Mouse (Mus musculus): Measurements from ENCODE around the gene Depdc5. TPM values are rescaled to one million over a fixed set of nuclear protein-coding genes. Genes with fewer than 3 reads are reported as not detected.
"Not testable (repeated sequence)": the region's sequence is repeated elsewhere in the genome, so short reads cannot be mapped to it uniquely, and the experiment has no call there.

The Depdc5 gene
- polyA plus RNA-seq (2015; fragmentation: Nextera tagmentation; extraction: Ambion mirVana), result 16.9 and 19.4 TPM in 2 replicates

DNA sequence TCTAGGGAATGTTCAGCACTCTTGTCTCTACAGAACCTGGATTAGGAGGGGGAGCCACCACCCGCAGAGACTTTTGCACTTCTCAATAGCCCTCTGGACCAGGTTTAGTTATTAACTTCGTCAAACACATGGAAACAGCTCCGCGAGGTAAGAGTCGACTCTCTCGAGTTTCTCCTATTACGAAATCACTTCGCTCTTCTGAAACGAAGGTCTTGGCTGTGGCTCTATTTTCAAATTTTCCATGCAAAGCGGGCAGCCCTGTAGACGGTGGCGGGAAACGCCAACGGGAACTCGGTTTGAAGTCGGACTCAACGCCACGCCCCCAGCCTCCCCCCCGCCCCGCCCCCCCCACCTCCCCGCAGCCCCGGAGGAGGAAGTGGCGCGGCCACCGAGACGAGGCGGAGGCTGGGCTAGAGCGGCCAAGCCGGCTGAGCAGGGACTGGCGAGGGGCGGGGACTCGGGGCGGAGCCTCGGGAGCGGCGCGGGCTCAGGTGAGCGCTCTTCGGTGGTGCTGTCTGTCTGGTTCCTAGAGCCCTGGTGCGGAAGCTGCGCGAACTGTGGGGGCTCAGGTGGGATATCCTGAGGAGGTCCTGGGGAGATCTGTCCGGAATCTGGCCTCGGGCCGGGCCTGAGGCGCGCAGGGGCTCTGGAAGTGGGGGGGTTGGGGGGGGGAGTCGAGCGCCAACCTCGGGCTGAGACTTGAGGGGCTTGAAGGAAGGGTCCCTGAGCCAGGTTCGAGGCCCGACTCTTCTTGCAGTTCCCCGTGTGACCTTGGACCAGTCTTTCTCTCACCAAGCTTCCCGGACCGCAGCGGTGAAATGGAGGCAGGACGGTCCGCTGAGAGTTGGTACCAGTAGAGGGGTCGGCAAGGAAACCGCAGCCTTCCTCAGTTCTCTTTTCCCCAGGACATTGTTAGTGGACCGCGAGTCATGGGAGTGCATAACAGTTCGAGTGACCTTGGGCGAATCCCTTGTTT lies at the start of gene Depdc5:
Gene Depdc5 (plus strand): TSS at position 449 of the 976 bp plus-strand sequence.
- no peaks in the 10 kb centered on the region for H3K9me3 ChIP-seq (replicated peaks; ENCODE audit: control insufficient read depth, low read length)
- peak within 1 kb of the TSS; percentile 90 for H3K27ac ChIP-seq (ENCODE audit: low read length)
- H3K9ac ChIP-seq (ENCODE audit: low read length), result peak within 1 kb of the TSS; percentile 88
- ATAC-seq (ENCODE audit: insufficient read depth, low FRiP score), result peak; percentile 100
- no peaks in the 10 kb centered on the region for H3K27me3 ChIP-seq (ENCODE audit: control insufficient read depth, insufficient read depth, low read length)
- WGBS, result under 1% methylated on average over 63 of the region's 64 CpGs
- peak within 1 kb of the TSS; percentile 78 for H3K4me3 ChIP-seq (replicated peaks; ENCODE audit: low read length)
- peak within 1 kb of the TSS; percentile 83 for H3K4me2 ChIP-seq (ENCODE audit: low read depth, low read length)
- H3K4me1 ChIP-seq (ENCODE audit: control insufficient read depth, insufficient read depth, low read length), result peaks cover 11% of the 10 kb centered on the region; the same call in 1 of the 2 replicates
- peaks cover 4% of the 10 kb centered on the region; the same call in 1 of the 2 replicates for H3K36me3 ChIP-seq (ENCODE audit: control insufficient read depth, insufficient read depth, low read length)

DNA sequence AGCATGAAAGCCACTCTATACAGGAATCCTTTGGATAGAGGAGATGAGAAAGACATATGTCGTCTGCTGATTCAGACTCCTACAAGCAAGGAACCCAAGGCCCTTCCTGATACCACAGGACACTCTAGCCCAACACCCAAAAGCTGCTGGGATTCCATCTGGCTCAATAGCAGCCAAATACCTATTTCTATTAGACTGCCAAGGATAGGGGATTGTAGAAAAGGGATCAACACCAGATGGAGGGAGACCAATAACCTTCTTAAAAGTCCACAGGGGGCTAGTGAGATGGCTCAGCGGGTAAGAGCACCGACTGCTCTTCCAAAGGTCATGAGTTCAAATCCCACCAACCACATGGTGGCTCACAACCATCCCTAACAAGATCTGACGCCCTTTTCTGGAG lies 48.1 kb upstream of the Depdc5 start:
- 94% methylated on average over 4 of the region's 4 CpGs for WGBS
- H3K27me3 ChIP-seq (ENCODE audit: control insufficient read depth, insufficient read depth, low read length), result no peaks in the 10 kb centered on the region

DNA sequence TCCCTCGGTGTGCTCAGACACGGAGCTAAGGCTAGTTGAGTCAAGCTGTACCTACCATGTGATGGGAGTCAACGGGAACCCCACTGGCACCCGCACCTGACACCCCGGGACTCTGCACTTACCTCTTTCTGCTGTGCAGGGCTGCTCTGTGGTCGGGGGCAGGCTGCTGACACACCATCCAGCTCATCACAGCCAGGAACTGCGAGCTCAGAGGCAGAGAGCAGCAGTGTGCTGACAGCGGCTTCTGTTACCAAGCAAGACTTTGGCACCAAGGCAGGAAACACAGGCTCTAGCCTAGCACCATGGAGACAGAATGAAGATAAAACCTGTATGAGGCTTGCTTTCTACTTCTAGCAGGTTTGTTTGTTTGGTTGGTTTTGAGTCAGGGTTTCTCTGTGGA lies 43.0 kb upstream of the Depdc5 start:
- Histone ChIP-seq H3K36me3 (ENCODE audit: control insufficient read depth, insufficient read depth, low read length) (peaks cover 29% of the 10 kb centered on the region; the same call in 1 of the 2 replicates), H3K9ac (ENCODE audit: low read length) (no peak overlapping the region), H3K4me3 (replicated peaks; ENCODE audit: low read length) (no peak overlapping the region), H3K27ac (ENCODE audit: low read length) (no peak overlapping the region), H3K4me1 (ENCODE audit: control insufficient read depth, insufficient read depth, low read length) (no peaks in the 10 kb centered on the region), H3K4me2 (ENCODE audit: low read depth, low read length) (no peak overlapping the region), H3K9me3 (replicated peaks; ENCODE audit: control insufficient read depth, low read length) (no peaks in the 10 kb centered on the region), H3K27me3 (ENCODE audit: control insufficient read depth, insufficient read depth, low read length) (no peaks in the 10 kb centered on the region)
- ATAC-seq (ENCODE audit: insufficient read depth, low FRiP score), result no peak
- 92% methylated on average over 8 of the region's 8 CpGs for WGBS

More for the DNA sequence above, 48.1 kb upstream of the Depdc5 start:
- Histone ChIP-seq H3K9me3 (replicated peaks; ENCODE audit: control insufficient read depth, low read length) (no peaks in the 10 kb centered on the region), H3K27ac (ENCODE audit: low read length) (no peak overlapping the region), H3K4me2 (ENCODE audit: low read depth, low read length) (no peak overlapping the region), H3K36me3 (ENCODE audit: control insufficient read depth, insufficient read depth, low read length) (peaks cover 26% of the 10 kb centered on the region), H3K9ac (ENCODE audit: low read length) (no peak overlapping the region), H3K4me3 (replicated peaks; ENCODE audit: low read length) (no peak overlapping the region), H3K4me1 (ENCODE audit: control insufficient read depth, insufficient read depth, low read length) (no peaks in the 10 kb centered on the region)
- ATAC-seq (ENCODE audit: insufficient read depth, low FRiP score), result no peak

DNA sequence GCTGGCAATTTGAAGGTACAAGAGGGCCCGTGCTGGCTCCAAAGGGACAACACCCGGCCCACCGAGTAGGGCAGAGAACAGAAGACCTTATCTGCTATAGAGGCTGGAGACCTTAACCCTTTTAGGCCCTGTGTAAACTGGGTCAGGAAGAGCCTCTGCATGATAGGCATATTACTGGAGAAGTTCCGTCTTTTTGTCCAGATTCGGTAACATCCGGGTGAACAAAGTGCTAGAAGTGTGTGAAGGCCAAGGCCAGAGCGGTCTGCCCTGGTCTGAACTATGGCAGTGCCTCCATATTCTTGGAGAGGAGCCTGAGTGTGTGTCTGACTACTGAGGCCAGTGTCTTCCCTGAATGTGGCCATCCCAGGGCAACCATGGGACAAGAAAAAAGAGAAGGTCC lies 36.5 kb upstream of the Depdc5 start, which contains the start of gene Gm20671:
Gene Gm20671 (minus strand): TSS at position 101 of the 400 bp plus-strand sequence.
- H3K4me1 ChIP-seq (ENCODE audit: control insufficient read depth, insufficient read depth, low read length), result no peaks in the 10 kb centered on the region
- H3K4me3 ChIP-seq (replicated peaks; ENCODE audit: low read length), result no peak within 1 kb of the TSS
- no peak within 1 kb of the TSS for H3K4me2 ChIP-seq (ENCODE audit: low read depth, low read length)
- ATAC-seq (ENCODE audit: insufficient read depth, low FRiP score), result no peak
- H3K9me3 ChIP-seq (replicated peaks; ENCODE audit: control insufficient read depth, low read length), result no peaks in the 10 kb centered on the region
- H3K27me3 ChIP-seq (ENCODE audit: control insufficient read depth, insufficient read depth, low read length), result no peaks in the 10 kb centered on the region
- peaks cover 25% of the 10 kb centered on the region; the same call in 1 of the 2 replicates for H3K36me3 ChIP-seq (ENCODE audit: control insufficient read depth, insufficient read depth, low read length)
- no peak within 1 kb of the TSS for H3K27ac ChIP-seq (ENCODE audit: low read length)
- no peak within 1 kb of the TSS for H3K9ac ChIP-seq (ENCODE audit: low read length)
- WGBS, result 89% methylated on average over 7 of the region's 7 CpGs

DNA sequence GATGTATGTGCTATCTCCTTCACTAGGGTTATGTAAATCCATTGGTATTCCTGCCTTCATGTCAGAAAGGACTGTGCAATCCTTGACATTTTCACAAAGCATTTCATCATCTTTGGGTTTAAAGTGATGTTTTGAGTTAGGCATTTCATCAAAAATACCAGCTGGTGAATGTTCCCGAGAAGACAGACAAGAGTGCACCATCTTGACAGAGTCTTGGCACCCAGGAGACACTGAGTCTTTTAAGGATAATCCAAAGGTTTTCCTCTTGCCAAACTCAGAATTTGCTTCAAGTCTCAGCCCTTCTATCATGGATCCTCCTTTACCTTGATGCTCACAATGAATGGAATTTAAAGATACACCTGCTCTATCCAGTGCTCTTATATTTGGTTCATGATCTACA lies 34.7 kb upstream of the Depdc5 start:
- WGBS, result 95% methylated on average over 1 of the region's 1 CpGs
- not testable (repeated sequence) for ATAC-seq (ENCODE audit: insufficient read depth, low FRiP score)

DNA sequence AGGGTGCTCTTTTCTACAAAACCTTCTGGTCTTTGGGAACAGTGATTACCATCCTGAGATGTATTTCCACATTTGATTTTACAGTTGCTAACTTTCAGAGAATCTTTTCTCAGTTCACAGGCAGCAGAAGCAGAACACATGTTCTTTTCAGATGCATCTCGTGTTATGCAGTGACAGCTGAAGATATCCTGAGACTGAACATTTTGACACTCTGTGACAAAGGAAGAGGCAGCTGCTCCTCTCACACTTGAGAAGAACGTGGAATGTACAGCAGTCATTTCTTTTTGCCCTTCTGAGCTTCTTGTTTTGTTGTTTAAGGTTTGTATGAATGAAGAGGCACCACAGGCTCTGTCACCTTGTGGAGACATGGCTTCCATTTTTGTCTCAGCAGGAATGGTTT lies 33.4 kb upstream of the Depdc5 start:
- 81% methylated on average over 2 of the region's 2 CpGs for WGBS
- ATAC-seq (ENCODE audit: insufficient read depth, low FRiP score), result no peak
- Histone ChIP-seq H3K4me2 (ENCODE audit: low read depth, low read length) (no peak overlapping the region), H3K9me3 (replicated peaks; ENCODE audit: control insufficient read depth, low read length) (no peaks in the 10 kb centered on the region), H3K36me3 (ENCODE audit: control insufficient read depth, insufficient read depth, low read length) (peaks cover 21% of the 10 kb centered on the region; the same call in 1 of the 2 replicates), H3K27ac (ENCODE audit: low read length) (no peak overlapping the region), H3K27me3 (ENCODE audit: control insufficient read depth, insufficient read depth, low read length) (no peaks in the 10 kb centered on the region), H3K9ac (ENCODE audit: low read length) (no peak overlapping the region), H3K4me1 (ENCODE audit: control insufficient read depth, insufficient read depth, low read length) (no peaks in the 10 kb centered on the region), H3K4me3 (replicated peaks; ENCODE audit: low read length) (no peak overlapping the region)

More for the DNA sequence above, 34.7 kb upstream of the Depdc5 start:
- not testable (repeated sequence) for H3K4me2 ChIP-seq (ENCODE audit: low read depth, low read length); H3K27me3 ChIP-seq (ENCODE audit: control insufficient read depth, insufficient read depth, low read length); H3K9ac ChIP-seq (ENCODE audit: low read length); H3K4me3 ChIP-seq (replicated peaks; ENCODE audit: low read length); H3K27ac ChIP-seq (ENCODE audit: low read length); H3K9me3 ChIP-seq (replicated peaks; ENCODE audit: control insufficient read depth, low read length); H3K4me1 ChIP-seq (ENCODE audit: control insufficient read depth, insufficient read depth, low read length)
- H3K36me3 ChIP-seq (ENCODE audit: control insufficient read depth, insufficient read depth, low read length), result peaks cover 21% of the 10 kb centered on the region; the same call in 1 of the 2 replicates

DNA sequence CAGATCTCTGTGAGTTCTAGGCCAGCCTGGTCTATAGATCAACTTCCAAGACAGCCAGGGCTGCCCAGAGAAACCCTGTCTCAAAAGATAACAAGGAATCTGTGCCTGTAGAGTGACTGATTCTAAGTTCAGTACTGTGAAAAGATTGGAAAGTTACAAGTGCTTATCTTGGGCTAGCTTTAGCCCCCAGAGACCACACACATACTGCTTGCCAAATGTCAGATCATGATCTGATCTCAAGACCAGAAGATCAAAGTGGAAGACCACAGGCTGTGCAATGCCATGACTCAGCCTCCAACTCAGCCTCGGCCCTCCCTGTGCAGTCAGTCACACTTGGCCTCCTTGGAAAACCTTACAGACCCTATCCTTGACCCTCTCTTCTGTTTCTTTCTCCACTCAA lies 29.0 kb upstream of the Depdc5 start:
- Histone ChIP-seq H3K4me2 (ENCODE audit: low read depth, low read length) (no peak overlapping the region), H3K9ac (ENCODE audit: low read length) (no peak overlapping the region), H3K36me3 (ENCODE audit: control insufficient read depth, insufficient read depth, low read length) (peaks cover 12% of the 10 kb centered on the region; the same call in 1 of the 2 replicates), H3K9me3 (replicated peaks; ENCODE audit: control insufficient read depth, low read length) (no peaks in the 10 kb centered on the region), H3K4me3 (replicated peaks; ENCODE audit: low read length) (no peak overlapping the region), H3K27me3 (ENCODE audit: control insufficient read depth, insufficient read depth, low read length) (no peaks in the 10 kb centered on the region), H3K4me1 (ENCODE audit: control insufficient read depth, insufficient read depth, low read length) (no peaks in the 10 kb centered on the region), H3K27ac (ENCODE audit: low read length) (no peak overlapping the region)
- WGBS, result 92% methylated on average over 1 of the region's 1 CpGs
- no peak for ATAC-seq (ENCODE audit: insufficient read depth, low FRiP score)

DNA sequence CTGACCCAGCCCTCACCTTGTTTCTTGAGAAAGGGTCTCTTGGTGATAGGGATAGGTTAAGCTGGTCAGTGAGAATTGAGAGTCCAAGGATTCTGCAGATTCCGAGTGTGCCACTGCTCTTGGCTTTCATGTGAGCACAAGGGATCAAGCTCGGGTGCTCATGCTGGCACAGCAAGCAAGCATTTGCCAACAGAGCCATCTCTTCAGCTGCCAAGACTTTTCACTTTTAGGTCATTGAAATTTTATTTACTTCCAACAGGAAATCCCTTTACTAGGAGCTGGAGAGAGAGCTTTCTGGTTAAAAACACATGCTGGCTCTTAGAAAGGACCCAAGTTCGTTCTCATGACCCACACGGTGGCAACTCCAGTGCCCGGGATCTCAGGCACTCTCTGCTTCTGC lies 26.5 kb upstream of the Depdc5 start:
- no peak overlapping the region for H3K27ac ChIP-seq (ENCODE audit: low read length)
- peaks cover 15% of the 10 kb centered on the region; the same call in 1 of the 2 replicates for H3K36me3 ChIP-seq (ENCODE audit: control insufficient read depth, insufficient read depth, low read length)
- no peak overlapping the region for H3K9ac ChIP-seq (ENCODE audit: low read length)
- H3K4me2 ChIP-seq (ENCODE audit: low read depth, low read length), result no peak overlapping the region
- WGBS, result 93% methylated on average over 5 of the region's 5 CpGs
- no peaks in the 10 kb centered on the region for H3K9me3 ChIP-seq (replicated peaks; ENCODE audit: control insufficient read depth, low read length)
- no peak overlapping the region for H3K4me3 ChIP-seq (replicated peaks; ENCODE audit: low read length)
- H3K27me3 ChIP-seq (ENCODE audit: control insufficient read depth, insufficient read depth, low read length), result no peaks in the 10 kb centered on the region
- ATAC-seq (ENCODE audit: insufficient read depth, low FRiP score), result no peak
- H3K4me1 ChIP-seq (ENCODE audit: control insufficient read depth, insufficient read depth, low read length), result no peaks in the 10 kb centered on the region

DNA sequence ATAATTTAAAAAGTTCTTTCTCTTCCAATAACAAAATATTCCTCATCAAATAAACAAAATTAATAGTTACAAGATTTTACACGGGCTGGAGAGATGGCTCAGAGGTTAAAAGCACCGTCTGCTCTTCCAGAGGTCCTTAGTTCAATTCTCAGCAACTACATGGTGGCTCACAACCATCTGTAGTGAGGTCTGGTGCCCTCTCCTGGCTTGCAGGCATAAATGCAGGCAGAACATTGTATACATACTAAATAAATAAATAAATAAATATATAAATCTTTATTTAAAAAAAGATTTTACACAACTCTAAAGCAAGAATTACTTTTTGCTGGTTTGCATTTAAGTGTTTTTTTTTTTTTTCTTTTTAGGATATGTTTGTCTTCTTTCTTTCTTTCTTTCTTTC lies 23.5 kb upstream of the Depdc5 start:
- peaks cover 28% of the 10 kb centered on the region for H3K36me3 ChIP-seq (ENCODE audit: control insufficient read depth, insufficient read depth, low read length)
- H3K9me3 ChIP-seq (replicated peaks; ENCODE audit: control insufficient read depth, low read length), result no peaks in the 10 kb centered on the region
- 92% methylated on average over 2 of the region's 2 CpGs for WGBS
- no peak overlapping the region for H3K27ac ChIP-seq (ENCODE audit: low read length)
- H3K27me3 ChIP-seq (ENCODE audit: control insufficient read depth, insufficient read depth, low read length), result no peaks in the 10 kb centered on the region
- no peak overlapping the region for H3K9ac ChIP-seq (ENCODE audit: low read length)
- no peak for ATAC-seq (ENCODE audit: insufficient read depth, low FRiP score)
- H3K4me1 ChIP-seq (ENCODE audit: control insufficient read depth, insufficient read depth, low read length), result no peaks in the 10 kb centered on the region
- no peak overlapping the region for H3K4me3 ChIP-seq (replicated peaks; ENCODE audit: low read length)
- H3K4me2 ChIP-seq (ENCODE audit: low read depth, low read length), result no peak overlapping the region
